Mouse (Mus musculus) stomach, embryonic 14.5 days (tissue): ENCODE measurements around the gene Ntng1. TPM values are rescaled to one million over a fixed set of nuclear protein-coding genes. Genes with fewer than 3 reads are reported as not detected.

Source experiments
- ATAC-seq: fragments of 200-750 bp; cut with Nextera tagmentation; 2 replicates; pipeline ENCODE4 v1.8.0; 2017; ENCODE audit warnings: low read depth, moderate TSS enrichment; ENCODE audit not compliant: insufficient number of reproducible peaks, insufficient read depth, low FRiP score
- H3K27ac ChIP-seq: fragments of 300-500 bp; sonication (generic); 2 replicates; pipeline ENCODE4 v1.5.1; 2014; ENCODE audit warnings: mild to moderate bottlenecking, low read length, moderate library complexity, mixed read lengths
- H3K27me3 ChIP-seq: fragments of 300-500 bp; sonication (generic); 2 replicates; pipeline ENCODE4 v1.6.1; 2014; ENCODE audit warnings: low read length, control low read depth, mixed read lengths; ENCODE audit not compliant: control insufficient read depth, insufficient read depth
- H3K36me3 ChIP-seq: fragments of 300-500 bp; sonication (generic); 2 replicates; pipeline ENCODE4 v1.6.1; 2014; ENCODE audit warnings: mild to moderate bottlenecking, control low read depth, low read length, moderate library complexity, mixed read lengths; ENCODE audit not compliant: control insufficient read depth, insufficient read depth
- H3K4me1 ChIP-seq: fragments of 300-500 bp; sonication (generic); 2 replicates; pipeline ENCODE4 v1.6.1; 2014; ENCODE audit warnings: low read length, control low read depth, mixed read lengths; ENCODE audit not compliant: control insufficient read depth, insufficient read depth
- H3K4me2 ChIP-seq: fragments of 300-500 bp; sonication (generic); replicated peaks from 2 replicates; pipeline ENCODE4 v1.6.1; 2014; ENCODE audit warnings: low read depth, low read length, control low read depth
- H3K4me3 ChIP-seq: fragments of 300-500 bp; sonication (generic); 2 replicates; pipeline ENCODE4 v1.5.1; 2014; ENCODE audit warnings: low read depth, low read length, control low read depth
- H3K9ac ChIP-seq: fragments of 300-500 bp; sonication (generic); replicated peaks from 2 replicates; pipeline ENCODE4 v1.6.1; 2014; ENCODE audit warnings: low read depth, mild to moderate bottlenecking, control low read depth, low read length, moderate library complexity, mixed read lengths
- H3K9me3 ChIP-seq: fragments of 300-500 bp; sonication (generic); 2 replicates; pipeline ENCODE4 v1.6.1; 2016; ENCODE audit warnings: low read depth, low read length, control low read depth; ENCODE audit not compliant: control insufficient read depth
- WGBS: fragments of 180-500 bp; shearing (Covaris S2); extraction: QIAGEN DNeasy Blood & Tissue Kit; methylation state at CpG from one replicate; pipeline ENCODE4 v1.1.7; 2014; 5-methylcytosine and 5-hydroxymethylcytosine counted together
- polyA plus RNA-seq: library from polyadenylated mRNA; unstranded; fragments of >200 nt; fragmentation: Nextera tagmentation; extraction: Ambion mirVana; gene quantifications from 2 replicates; pipeline ENCODE4 v1.2.1, GENCODE M21; 2014

Ntng1 gene
- polyA plus RNA-seq, 1 experiment from 2014 or later = 9.6 TPM

- ATAC-seq = no peak
- Histone ChIP-seq H3K36me3 (no peaks in the 10 kb centered on the region), H3K27ac (no peak overlapping the region), H3K4me3 (no peak overlapping the region), H3K27me3 (no peaks in the 10 kb centered on the region), H3K9ac (no peak overlapping the region), H3K4me2 (no peak overlapping the region), H3K9me3 (no peaks in the 10 kb centered on the region), H3K4me1 (no peaks in the 10 kb centered on the region)
- 75% methylated on average over 9 of the region's 9 CpGs for WGBS
These were observed 10.7 kb downstream of the Ntng1 start for GRCm38 (mm10) chr3:110133150-110133549.

GRCm38 (mm10) chr3:110132289-110132688, 11.5 kb downstream of the Ntng1 start:
- Histone ChIP-seq H3K27ac (no peak overlapping the region), H3K4me1 (no peaks in the 10 kb centered on the region), H3K9me3 (no peaks in the 10 kb centered on the region), H3K27me3 (no peaks in the 10 kb centered on the region), H3K4me3 (no peak overlapping the region), H3K36me3 (no peaks in the 10 kb centered on the region), H3K4me2 (no peak overlapping the region), H3K9ac (no peak overlapping the region)
- WGBS = 73% methylated on average over 8 of the region's 8 CpGs
- ATAC-seq = no peak

GRCm38 (mm10) chr3:110131043-110131891, 12.5 kb downstream of the Ntng1 start:
- Histone ChIP-seq H3K4me3 (no peak overlapping the region), H3K36me3 (no peaks in the 10 kb centered on the region), H3K9me3 (no peaks in the 10 kb centered on the region), H3K9ac (no peak overlapping the region), H3K27me3 (no peaks in the 10 kb centered on the region), H3K4me1 (no peaks in the 10 kb centered on the region), H3K4me2 (no peak overlapping the region), H3K27ac (no peak overlapping the region)
- ATAC-seq = no peak
- 59% methylated on average over 18 of the region's 18 CpGs for WGBS

GRCm38 (mm10) chr3:110129607-110130006, 14.2 kb downstream of the Ntng1 start:
- Histone ChIP-seq H3K27ac (no peak overlapping the region), H3K4me2 (no peak overlapping the region), H3K9me3 (no peaks in the 10 kb centered on the region), H3K9ac (no peak overlapping the region), H3K36me3 (no peaks in the 10 kb centered on the region), H3K27me3 (no peaks in the 10 kb centered on the region), H3K4me1 (no peaks in the 10 kb centered on the region), H3K4me3 (no peak overlapping the region)
- ATAC-seq = no peak
- WGBS = 69% methylated on average over 6 of the region's 6 CpGs

- H3K27ac ChIP-seq = no peak overlapping the region
- no peak overlapping the region for H3K9ac ChIP-seq
- ATAC-seq = no peak
- no peaks in the 10 kb centered on the region for H3K36me3 ChIP-seq
- H3K4me1 ChIP-seq = no peaks in the 10 kb centered on the region
- no peaks in the 10 kb centered on the region for H3K27me3 ChIP-seq
- no peak overlapping the region for H3K4me2 ChIP-seq
- H3K9me3 ChIP-seq = no peaks in the 10 kb centered on the region
- H3K4me3 ChIP-seq = no peak overlapping the region
- 45% methylated on average over 2 of the region's 2 CpGs for WGBS
These were observed 37.8 kb downstream of the Ntng1 start for GRCm38 (mm10) chr3:110105982-110106381.

GRCm38 (mm10) chr3:110094407-110094806, 49.4 kb downstream of the Ntng1 start:
- H3K27me3 ChIP-seq = no peaks in the 10 kb centered on the region
- WGBS = 88% methylated on average over 2 of the region's 2 CpGs
- H3K4me1 ChIP-seq = no peaks in the 10 kb centered on the region
- H3K27ac ChIP-seq = no peak overlapping the region
- H3K4me2 ChIP-seq = no peak overlapping the region
- no peak overlapping the region for H3K9ac ChIP-seq
- no peak for ATAC-seq
- no peak overlapping the region for H3K4me3 ChIP-seq
- H3K9me3 ChIP-seq = no peaks in the 10 kb centered on the region
- no peaks in the 10 kb centered on the region for H3K36me3 ChIP-seq

GRCm38 (mm10) chr3:110094003-110094402, 49.8 kb downstream of the Ntng1 start:
- no peaks in the 10 kb centered on the region for H3K9me3 ChIP-seq
- H3K4me3 ChIP-seq = no peak overlapping the region
- WGBS = 77% methylated on average over 3 of the region's 3 CpGs
- H3K27ac ChIP-seq = no peak overlapping the region
- no peak overlapping the region for H3K4me2 ChIP-seq
- H3K27me3 ChIP-seq = no peaks in the 10 kb centered on the region
- no peaks in the 10 kb centered on the region for H3K4me1 ChIP-seq
- ATAC-seq = no peak
- no peak overlapping the region for H3K9ac ChIP-seq
- no peaks in the 10 kb centered on the region for H3K36me3 ChIP-seq

GRCm38 (mm10) chr3:110092521-110092920, 51.3 kb downstream of the Ntng1 start:
- H3K4me1 ChIP-seq = no peaks in the 10 kb centered on the region
- ATAC-seq = no peak
- WGBS = 88% methylated on average over 3 of the region's 3 CpGs
- H3K4me2 ChIP-seq = no peak overlapping the region
- H3K9me3 ChIP-seq = no peaks in the 10 kb centered on the region
- H3K27me3 ChIP-seq = no peaks in the 10 kb centered on the region
- no peak overlapping the region for H3K27ac ChIP-seq
- no peak overlapping the region for H3K4me3 ChIP-seq
- H3K9ac ChIP-seq = no peak overlapping the region
- H3K36me3 ChIP-seq = no peaks in the 10 kb centered on the region

- Histone ChIP-seq H3K4me3 (no peak overlapping the region), H3K4me1 (no peaks in the 10 kb centered on the region), H3K4me2 (no peak overlapping the region), H3K27me3 (no peaks in the 10 kb centered on the region), H3K9me3 (no peaks in the 10 kb centered on the region), H3K36me3 (no peaks in the 10 kb centered on the region), H3K27ac (no peak overlapping the region), H3K9ac (no peak overlapping the region)
- ATAC-seq = no peak
- 80% methylated on average over 6 of the region's 6 CpGs for WGBS
These were observed 56.6 kb downstream of the Ntng1 start for GRCm38 (mm10) chr3:110087189-110087588.
